Mouse (Mus musculus): ENCODE data around the gene Syt3. TPM values are rescaled to one million over a fixed set of nuclear protein-coding genes. Genes with fewer than 3 reads are reported as not detected.

The Syt3 gene
- polyA plus RNA-seq, 1 experiment, result 3.1 TPM

GRCm38 (mm10) chr7:44440479-44440878, 56.6 kb downstream of the Syt3 start:
- no peak overlapping the region for H3K4me3 ChIP-seq (replicated peaks; ENCODE audit: extremely low read depth, low read depth, low read length)

GRCm38 (mm10) chr7:44441180-44441579, 57.3 kb downstream of the Syt3 start:
- no peaks in the 10 kb centered on the region for H3K4me1 ChIP-seq (ENCODE audit: control insufficient read depth, insufficient read depth, low read length)
- 0% methylated on average over 1 of the region's 1 CpGs for WGBS
- DNase-seq, result no peak
- no peak for TF ChIP-seq POLR2A (IDR thresholded peaks at IDR 0.05; ENCODE audit: borderline replicate concordance, extremely low read depth, low read depth, low read length)
- TF ChIP-seq CTCF (IDR thresholded peaks at IDR 0.05; ENCODE audit: insufficient read depth, low read length), result no peak
- no peak overlapping the region for H3K4me3 ChIP-seq (replicated peaks; ENCODE audit: extremely low read depth, low read depth, low read length)

More at GRCm38 (mm10) chr7:44440479-44440878, 56.6 kb downstream of the Syt3 start:
- no peaks in the 10 kb centered on the region for H3K4me1 ChIP-seq (ENCODE audit: control insufficient read depth, insufficient read depth, low read length)
- 68% methylated on average over 1 of the region's 1 CpGs for WGBS
- no peak for DNase-seq
- no peak for TF ChIP-seq CTCF (IDR thresholded peaks at IDR 0.05; ENCODE audit: insufficient read depth, low read length)
- no peak for TF ChIP-seq POLR2A (IDR thresholded peaks at IDR 0.05; ENCODE audit: borderline replicate concordance, extremely low read depth, low read depth, low read length)

- Histone ChIP-seq H3K4me1 (ENCODE audit: control insufficient read depth, insufficient read depth, low read length) (no peaks in the 10 kb centered on the region), H3K4me3 (replicated peaks; ENCODE audit: extremely low read depth, low read depth, low read length) (no peak overlapping the region)
- no peak for DNase-seq
- TF ChIP-seq CTCF (IDR thresholded peaks at IDR 0.05; ENCODE audit: insufficient read depth, low read length) (no peak), POLR2A (IDR thresholded peaks at IDR 0.05; ENCODE audit: borderline replicate concordance, extremely low read depth, low read depth, low read length) (no peak)
- WGBS, result under 1% methylated on average over 14 of the region's 14 CpGs
These were observed 57.8 kb downstream of the Syt3 start for GRCm38 (mm10) chr7:44441648-44442109.

GRCm38 (mm10) chr7:44442407-44442821, 58.5 kb downstream of the Syt3 start:
- 1% methylated on average over 14 of the region's 14 CpGs for WGBS
- TF ChIP-seq CTCF (IDR thresholded peaks at IDR 0.05; ENCODE audit: insufficient read depth, low read length) (no peak), POLR2A (IDR thresholded peaks at IDR 0.05; ENCODE audit: borderline replicate concordance, extremely low read depth, low read depth, low read length) (no peak)
- no peak for DNase-seq

GRCm38 (mm10) chr7:44443268-44444173, 59.6 kb downstream of the Syt3 start:
- WGBS, result 13% methylated on average over 20 of the region's 20 CpGs
- no peak for DNase-seq
- TF ChIP-seq CTCF (IDR thresholded peaks at IDR 0.05; ENCODE audit: insufficient read depth, low read length) (no peak), POLR2A (IDR thresholded peaks at IDR 0.05; ENCODE audit: borderline replicate concordance, extremely low read depth, low read depth, low read length) (no peak)
- Histone ChIP-seq H3K4me3 (replicated peaks; ENCODE audit: extremely low read depth, low read depth, low read length) (no peak overlapping the region), H3K4me1 (ENCODE audit: control insufficient read depth, insufficient read depth, low read length) (no peaks in the 10 kb centered on the region)

More at GRCm38 (mm10) chr7:44442407-44442821, 58.5 kb downstream of the Syt3 start:
- Histone ChIP-seq H3K4me3 (replicated peaks; ENCODE audit: extremely low read depth, low read depth, low read length) (no peak overlapping the region), H3K4me1 (ENCODE audit: control insufficient read depth, insufficient read depth, low read length) (no peaks in the 10 kb centered on the region)

GRCm38 (mm10) chr7:44444886-44445527, 61.1 kb downstream of the Syt3 start:
- TF ChIP-seq CTCF (IDR thresholded peaks at IDR 0.05; ENCODE audit: insufficient read depth, low read length) (no peak), POLR2A (IDR thresholded peaks at IDR 0.05; ENCODE audit: borderline replicate concordance, extremely low read depth, low read depth, low read length) (no peak)
- WGBS, result 17% methylated on average over 29 of the region's 29 CpGs
- Histone ChIP-seq H3K4me3 (replicated peaks; ENCODE audit: extremely low read depth, low read depth, low read length) (no peak overlapping the region), H3K4me1 (ENCODE audit: control insufficient read depth, insufficient read depth, low read length) (no peaks in the 10 kb centered on the region)
- no peak for DNase-seq

GRCm38 (mm10) chr7:44445528-44445923, 61.6 kb downstream of the Syt3 start:
- TF ChIP-seq CTCF (IDR thresholded peaks at IDR 0.05; ENCODE audit: insufficient read depth, low read length), result no peak
- TF ChIP-seq POLR2A (IDR thresholded peaks at IDR 0.05; ENCODE audit: borderline replicate concordance, extremely low read depth, low read depth, low read length), result no peak
- H3K4me1 ChIP-seq (ENCODE audit: control insufficient read depth, insufficient read depth, low read length), result no peaks in the 10 kb centered on the region
- WGBS, result 26% methylated on average over 7 of the region's 7 CpGs
- DNase-seq, result no peak
- H3K4me3 ChIP-seq (replicated peaks; ENCODE audit: extremely low read depth, low read depth, low read length), result no peak overlapping the region

- no peak for DNase-seq
- no peak for TF ChIP-seq POLR2A (IDR thresholded peaks at IDR 0.05; ENCODE audit: borderline replicate concordance, extremely low read depth, low read depth, low read length)
- TF ChIP-seq CTCF (IDR thresholded peaks at IDR 0.05; ENCODE audit: insufficient read depth, low read length), result no peak
- no peaks in the 10 kb centered on the region for H3K4me1 ChIP-seq (ENCODE audit: control insufficient read depth, insufficient read depth, low read length)
- no peak overlapping the region for H3K4me3 ChIP-seq (replicated peaks; ENCODE audit: extremely low read depth, low read depth, low read length)
- WGBS, result 40% methylated on average over 12 of the region's 12 CpGs
These were observed 62.4 kb downstream of the Syt3 start for GRCm38 (mm10) chr7:44446070-44446855.

Other genes starting within 250 kb of the Syt3 start
- not detected in 2 replicates for gene Klk1b16, start 247.3 kb upstream of the Syt3 start, polyA plus RNA-seq (2012; rRNA removed)
- gene Klk1b24, start 195.9 kb upstream of the Syt3 start, polyA plus RNA-seq (2012; rRNA removed), result not detected in 2 replicates
- gene Klk1b3, start 185.9 kb upstream of the Syt3 start, polyA plus RNA-seq (2012; rRNA removed), result not detected in 2 replicates
- gene Klk1b4, start 176.7 kb upstream of the Syt3 start, polyA plus RNA-seq (2012; rRNA removed), result 0.15 TPM in 1 of 2 replicates, not detected in the other
- not detected in 2 replicates for gene Klk1b5, start 168.2 kb upstream of the Syt3 start, polyA plus RNA-seq (2012; rRNA removed)
- 1.9 and 18.3 TPM in 2 replicates for gene Klk1, start 158.7 kb upstream of the Syt3 start, polyA plus RNA-seq (2012; rRNA removed)
- not detected in 2 replicates for gene Gm36864, start 147.9 kb upstream of the Syt3 start, polyA plus RNA-seq (2012; rRNA removed)
- gene 1700028J19Rik, start 137.4 kb upstream of the Syt3 start, polyA plus RNA-seq (2012; rRNA removed), result 0.85 and 1.1 TPM in 2 replicates
- 60.0 and 63.7 TPM in 2 replicates for gene 2410002F23Rik, start 137.4 kb upstream of the Syt3 start, polyA plus RNA-seq (2012; rRNA removed)
- gene Acp4, start 126.7 kb upstream of the Syt3 start, polyA plus RNA-seq (2012; rRNA removed), result not detected in 2 replicates
- not detected in 2 replicates for gene Gm15517, start 122.7 kb upstream of the Syt3 start, polyA plus RNA-seq (2012; rRNA removed)
- gene Clec11a, start 77.2 kb upstream of the Syt3 start, polyA plus RNA-seq (2012; rRNA removed), result 9.4 and 11.5 TPM in 2 replicates
- 0.44 and 0.65 TPM in 2 replicates for gene Shank1, start 73.8 kb upstream of the Syt3 start, polyA plus RNA-seq (2012; rRNA removed)
- 0.98 and 1.2 TPM in 2 replicates for gene 1700008O03Rik, start 1.7 kb downstream of the Syt3 start, polyA plus RNA-seq (2012; rRNA removed)
- 4.5 and 4.9 TPM in 2 replicates for gene Lrrc4b, start 44.9 kb downstream of the Syt3 start, polyA plus RNA-seq (2012; rRNA removed)
- 0.24 and 0.50 TPM in 2 replicates for gene Aspdh, start 81.3 kb downstream of the Syt3 start, polyA plus RNA-seq (2012; rRNA removed)
- gene Josd2, start 83.9 kb downstream of the Syt3 start, polyA plus RNA-seq (2012; rRNA removed), result 164 and 175 TPM in 2 replicates
- 250 and 268 TPM in 2 replicates for gene Emc10, start 112.4 kb downstream of the Syt3 start, polyA plus RNA-seq (2012; rRNA removed)
- gene Fam71e1, start 112.5 kb downstream of the Syt3 start, polyA plus RNA-seq (2012; rRNA removed), result 9.5 and 10.3 TPM in 2 replicates
- gene Mybpc2, start 140.6 kb downstream of the Syt3 start, polyA plus RNA-seq (2012; rRNA removed), result 1.0 and 10.5 TPM in 2 replicates
- 11.2 and 11.7 TPM in 2 replicates for gene Spib, start 148.0 kb downstream of the Syt3 start, polyA plus RNA-seq (2012; rRNA removed)
- 34.3 and 38.3 TPM in 2 replicates for gene Pold1, start 164.7 kb downstream of the Syt3 start, polyA plus RNA-seq (2012; rRNA removed)
- gene Nr1h2, start 169.8 kb downstream of the Syt3 start, polyA plus RNA-seq (2012; rRNA removed), result 194 and 216 TPM in 2 replicates
- 576 and 610 TPM in 2 replicates for gene Napsa, start 188.3 kb downstream of the Syt3 start, polyA plus RNA-seq (2012; rRNA removed)
- gene Kcnc3, start 206.6 kb downstream of the Syt3 start, polyA plus RNA-seq (2012; rRNA removed), result 36.0 and 42.5 TPM in 2 replicates

All from lung, adult 2 months (tissue).